Mouse (Mus musculus) forebrain, embryonic 11.5 days (tissue): ENCODE measurements around the gene Ddx49. TPM values are rescaled to one million over a fixed set of nuclear protein-coding genes. Genes with fewer than 3 reads are reported as not detected.

ENCODE experiments used
- ATAC-seq: fragments of 200-750 bp; cut with Nextera tagmentation; replicated peaks from 2 replicates; pipeline ENCODE4 v1.8.0; 2017; ENCODE audit warnings: moderate TSS enrichment; ENCODE audit not compliant: low FRiP score
- DNase-seq: peaks from one replicate; pipeline ENCODE4 v3.0.0-alpha.2; 2017; ENCODE audit warnings: low spot score
- H3K27ac ChIP-seq: fragments of 300-500 bp; sonication (generic); 2 replicates; pipeline ENCODE4 v1.5.1; 2014; ENCODE audit warnings: low read depth, low read length
- H3K27me3 ChIP-seq: fragments of 300-500 bp; sonication (generic); 2 replicates; pipeline ENCODE4 v1.6.1; 2014; ENCODE audit warnings: mild to moderate bottlenecking, low read length, mixed read lengths; ENCODE audit not compliant: control insufficient read depth, insufficient read depth
- H3K36me3 ChIP-seq: fragments of 300-500 bp; sonication (generic); 2 replicates; pipeline ENCODE4 v1.6.1; 2014; ENCODE audit warnings: mild to moderate bottlenecking, low read length, moderate library complexity, mixed read lengths; ENCODE audit not compliant: control insufficient read depth, insufficient read depth
- H3K4me1 ChIP-seq: fragments of 300-500 bp; sonication (generic); replicated peaks from 2 replicates; pipeline ENCODE4 v1.6.1; 2014; ENCODE audit warnings: low read length, mixed read lengths; ENCODE audit not compliant: control insufficient read depth, insufficient read depth
- H3K4me2 ChIP-seq: fragments of 300-500 bp; sonication (generic); 2 replicates; pipeline ENCODE4 v1.6.1; 2014; ENCODE audit warnings: low read depth, mild to moderate bottlenecking, low read length, moderate library complexity, mixed read lengths; ENCODE audit not compliant: severe bottlenecking
- H3K4me3 ChIP-seq: fragments of 300-500 bp; sonication (generic); 2 replicates; pipeline ENCODE4 v1.5.1; 2014; ENCODE audit warnings: low read depth, low read length
- H3K9ac ChIP-seq: fragments of 300-500 bp; sonication (generic); 2 replicates; pipeline ENCODE4 v1.6.1; 2014; ENCODE audit warnings: low read length
- H3K9me3 ChIP-seq: fragments of 300-500 bp; sonication (generic); 2 replicates; pipeline ENCODE4 v1.6.1; 2016; ENCODE audit warnings: low read length, mixed read lengths; ENCODE audit not compliant: control insufficient read depth
- WGBS: fragments of 180-500 bp; shearing (Covaris S2); extraction: QIAGEN DNeasy Blood & Tissue Kit; methylation state at CpG from one replicate; pipeline ENCODE4 v1.1.7; 2014; 5-methylcytosine and 5-hydroxymethylcytosine counted together
- polyA plus RNA-seq: library from polyadenylated mRNA; unstranded; fragments of >200 nt; fragmentation: Nextera tagmentation; extraction: Ambion mirVana; gene quantifications from 2 replicates; pipeline ENCODE4 v1.2.1, GENCODE M21; 2014

The Ddx49 gene
- polyA plus RNA-seq, 1 experiment from 2014 or later, result 54.4 TPM

DNA sequence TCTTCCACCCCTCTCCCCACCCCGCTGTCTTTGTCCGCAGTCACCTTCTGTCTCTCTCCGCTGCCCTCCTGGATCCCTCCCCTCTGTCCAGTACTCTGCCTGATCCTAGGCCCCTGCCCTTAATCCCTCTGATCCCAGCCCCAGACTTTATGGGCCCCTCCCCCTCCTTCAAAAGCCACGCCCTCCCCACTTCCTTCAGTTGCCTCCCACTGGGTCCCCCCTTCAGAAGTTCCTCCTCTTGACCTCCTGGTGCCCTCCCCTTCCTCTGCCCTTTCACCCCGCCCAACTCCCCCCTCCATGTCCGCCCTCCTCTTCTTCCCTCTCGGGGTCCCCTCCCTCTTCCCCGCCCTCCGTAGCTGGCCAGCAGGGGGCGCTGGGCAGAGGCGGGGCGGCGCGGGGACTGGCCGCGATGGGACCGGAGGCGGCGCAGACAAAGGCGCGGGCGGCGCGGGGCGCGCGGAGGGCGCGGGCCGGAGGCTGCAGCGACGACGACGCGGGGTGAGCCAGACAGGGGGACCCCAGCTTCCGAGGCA, 19.6 kb downstream of the Ddx49 start, which contains the start of gene Homer3:
Gene Homer3 (plus strand): TSS at position 225 of the 533 bp plus-strand sequence.
- peak within 1 kb of the TSS; percentile 78 for H3K4me2 ChIP-seq
- ATAC-seq, result peak; percentile 92
- H3K36me3 ChIP-seq, result peaks cover 25% of the 10 kb centered on the region
- H3K4me1 ChIP-seq, result 0 out of 2 replicates have a peak, but pooled peaks cover 3% of the 10 kb centered on the region
- H3K9ac ChIP-seq, result peak within 1 kb of the TSS; percentile 98
- no peaks in the 10 kb centered on the region for H3K27me3 ChIP-seq
- H3K4me3 ChIP-seq, result peak within 1 kb of the TSS; percentile 94
- peak; percentile 95 for DNase-seq
- WGBS, result under 1% methylated on average over 32 of the region's 36 CpGs
- H3K27ac ChIP-seq, result peak within 1 kb of the TSS; percentile 76
- H3K9me3 ChIP-seq, result peaks cover 2% of the 10 kb centered on the region; the same call in 1 of the 2 replicates

DNA sequence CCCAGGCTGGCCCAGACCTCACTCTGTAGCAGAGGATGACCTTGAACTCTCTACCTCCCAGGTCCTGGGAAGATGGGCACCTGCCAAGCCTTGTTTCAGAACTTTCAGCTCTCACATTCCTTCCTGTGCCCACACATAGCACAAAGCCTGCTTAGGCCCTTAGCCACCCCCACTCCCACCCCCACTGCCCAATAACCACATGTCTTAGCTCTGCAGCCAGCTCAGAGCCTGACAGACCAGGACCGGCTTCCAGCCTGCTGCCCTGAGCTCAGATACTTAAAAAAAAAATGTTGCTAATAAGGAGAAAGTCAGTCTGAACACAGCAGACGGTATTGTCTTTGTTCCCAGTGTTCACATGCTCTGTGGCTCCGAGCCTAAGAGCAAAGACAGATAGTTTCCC, 21.3 kb downstream of the Ddx49 start:
- H3K4me3 ChIP-seq, result no peak overlapping the region
- DNase-seq (no peak), ATAC-seq (no peak)
- no peak overlapping the region for H3K9ac ChIP-seq
- H3K36me3 ChIP-seq, result peaks cover 13% of the 10 kb centered on the region
- H3K27ac ChIP-seq, result no peak overlapping the region
- 39% methylated on average over 3 of the region's 3 CpGs for WGBS
- no peaks in the 10 kb centered on the region; the same call in 1 of the 2 replicates for H3K9me3 ChIP-seq
- H3K27me3 ChIP-seq, result no peaks in the 10 kb centered on the region
- 0 out of 2 replicates have a peak, but pooled peaks cover 3% of the 10 kb centered on the region for H3K4me1 ChIP-seq
- no peak overlapping the region for H3K4me2 ChIP-seq

DNA sequence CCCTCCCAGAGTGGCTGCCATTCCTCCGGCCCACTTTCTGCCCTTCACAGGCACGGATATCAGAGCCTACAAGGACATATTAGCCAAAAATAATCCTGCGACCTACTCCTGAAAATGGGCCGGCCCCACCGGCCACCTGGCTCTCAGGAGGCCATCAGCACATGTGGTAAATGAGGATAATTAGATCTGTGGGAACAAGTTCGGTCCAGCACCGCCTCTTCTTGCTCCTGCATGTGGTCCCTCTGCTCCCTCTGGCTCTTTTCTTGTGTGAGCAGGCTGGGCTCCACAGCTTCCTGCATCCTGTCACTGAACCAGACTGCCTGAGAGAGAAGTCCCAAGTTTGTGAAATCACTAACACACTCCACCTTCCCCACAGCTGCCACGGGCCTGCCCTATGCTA, 23.0 kb downstream of the Ddx49 start:
- H3K36me3 ChIP-seq, result no peaks in the 10 kb centered on the region
- DNase-seq (no peak), ATAC-seq (no peak)
- no peak overlapping the region for H3K27ac ChIP-seq
- H3K9ac ChIP-seq, result no peak overlapping the region
- no peak overlapping the region for H3K4me2 ChIP-seq
- WGBS, result 65% methylated on average over 8 of the region's 8 CpGs
- no peak overlapping the region for H3K4me3 ChIP-seq
- H3K27me3 ChIP-seq, result no peaks in the 10 kb centered on the region
- no peaks in the 10 kb centered on the region for H3K4me1 ChIP-seq
- no peaks in the 10 kb centered on the region for H3K9me3 ChIP-seq

DNA sequence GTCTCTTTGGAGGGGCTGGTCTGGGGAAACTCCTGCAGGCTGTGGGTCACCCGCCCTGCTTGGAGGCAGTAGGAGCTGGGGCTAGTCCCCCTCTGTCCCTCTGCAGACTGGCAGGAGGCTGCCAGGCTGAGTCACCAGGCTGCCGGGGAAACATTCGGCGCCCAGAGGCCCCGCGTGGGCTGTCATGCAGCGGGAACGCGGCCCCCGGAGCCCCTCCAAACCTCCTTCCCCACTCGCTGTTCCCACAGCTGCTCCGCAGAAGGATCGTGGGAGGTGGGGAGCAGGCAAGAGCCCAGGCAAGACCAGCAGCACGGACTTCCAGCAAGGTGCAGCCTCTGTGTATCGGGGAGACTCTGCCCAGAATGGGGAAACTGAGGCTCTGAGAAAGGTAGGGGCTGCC, 24.1 kb downstream of the Ddx49 start:
- Histone ChIP-seq H3K27me3 (no peaks in the 10 kb centered on the region), H3K9ac (no peak overlapping the region), H3K4me3 (no peak overlapping the region), H3K27ac (no peak overlapping the region), H3K4me2 (no peak overlapping the region), H3K4me1 (no peaks in the 10 kb centered on the region), H3K36me3 (no peaks in the 10 kb centered on the region), H3K9me3 (no peaks in the 10 kb centered on the region)
- no peak for ATAC-seq
- DNase-seq, result no peak
- WGBS, result 70% methylated on average over 15 of the region's 15 CpGs

DNA sequence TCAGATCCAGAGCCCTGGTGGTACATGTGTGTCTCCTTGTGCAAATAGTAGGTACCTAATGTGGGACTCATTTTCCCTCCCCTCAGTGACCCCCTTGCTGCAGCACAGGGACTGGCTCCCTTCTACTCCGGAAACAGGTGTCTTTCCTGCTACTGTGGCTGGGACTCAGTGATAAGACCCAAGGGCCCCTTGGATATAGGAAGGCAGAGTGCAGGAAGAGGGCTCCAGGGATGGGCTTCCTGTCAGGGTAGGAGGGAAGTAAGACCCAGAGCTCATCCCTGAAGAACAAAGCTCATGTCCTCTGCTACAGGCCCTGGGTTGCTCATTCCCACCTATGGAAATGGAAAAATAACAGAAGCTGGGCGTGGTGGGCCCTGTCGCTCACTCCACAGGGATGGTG, 25.8 kb downstream of the Ddx49 start:
- DNase-seq (no peak), ATAC-seq (no peak)
- WGBS, result 93% methylated on average over 3 of the region's 3 CpGs
- Histone ChIP-seq H3K27me3 (no peaks in the 10 kb centered on the region), H3K4me3 (no peak overlapping the region), H3K4me2 (no peak overlapping the region), H3K9me3 (no peaks in the 10 kb centered on the region), H3K27ac (no peak overlapping the region), H3K4me1 (no peaks in the 10 kb centered on the region), H3K9ac (no peak overlapping the region), H3K36me3 (no peaks in the 10 kb centered on the region)

DNA sequence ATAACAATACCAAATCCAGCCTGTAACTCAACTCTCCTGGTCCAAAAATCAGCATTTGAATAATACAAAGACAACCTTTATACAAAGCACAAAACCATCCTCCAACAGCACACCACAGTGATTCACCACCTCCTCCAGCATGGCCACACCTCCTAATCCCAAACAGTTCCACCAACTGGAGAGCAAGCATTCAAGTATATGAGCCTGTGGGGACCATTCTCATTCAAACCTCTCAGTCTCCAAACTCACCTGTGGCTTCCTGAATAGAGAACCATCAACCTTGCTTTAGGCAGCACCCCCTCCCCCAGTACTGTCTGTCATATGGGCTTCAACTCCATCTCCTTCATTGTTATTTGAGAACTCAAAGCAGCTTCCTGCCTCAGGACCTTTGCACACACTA, 27.9 kb downstream of the Ddx49 start:
- H3K27me3 ChIP-seq, result no peaks in the 10 kb centered on the region
- no peak overlapping the region for H3K4me2 ChIP-seq
- no peak overlapping the region for H3K4me3 ChIP-seq
- H3K27ac ChIP-seq, result no peak overlapping the region
- no peak for ATAC-seq
- no peaks in the 10 kb centered on the region for H3K4me1 ChIP-seq
- H3K9me3 ChIP-seq, result no peaks in the 10 kb centered on the region
- DNase-seq, result no peak
- no peaks in the 10 kb centered on the region for H3K36me3 ChIP-seq
- no peak overlapping the region for H3K9ac ChIP-seq

DNA sequence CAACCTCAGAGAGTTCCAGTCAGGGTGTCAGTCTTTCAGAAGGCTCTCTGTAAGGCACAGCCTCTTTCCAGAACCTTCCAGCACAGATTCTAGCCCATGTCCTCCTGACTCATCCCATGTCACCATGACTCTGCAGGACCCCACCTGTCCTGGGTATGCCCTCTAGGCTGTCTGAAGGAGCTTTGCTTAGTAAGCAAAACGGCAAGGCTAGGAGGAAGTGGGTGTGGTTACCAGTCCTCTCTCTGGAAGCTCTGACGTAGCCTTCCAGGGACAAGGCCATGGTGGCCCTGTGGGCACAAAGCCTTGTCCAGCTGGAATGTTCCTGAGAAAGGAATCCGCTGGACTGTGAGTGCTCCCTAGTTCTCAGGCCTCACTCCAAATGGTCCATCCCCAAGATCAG, 29.3 kb downstream of the Ddx49 start:
- Histone ChIP-seq H3K4me3 (no peak overlapping the region), H3K4me2 (no peak overlapping the region), H3K9me3 (no peaks in the 10 kb centered on the region), H3K27me3 (no peaks in the 10 kb centered on the region), H3K27ac (no peak overlapping the region), H3K36me3 (no peaks in the 10 kb centered on the region), H3K4me1 (peaks cover 5% of the 10 kb centered on the region; the same call in 1 of the 2 replicates), H3K9ac (no peak overlapping the region)
- DNase-seq, result no peak
- ATAC-seq, result no peak
- WGBS, result 74% methylated on average over 3 of the region's 3 CpGs

DNA sequence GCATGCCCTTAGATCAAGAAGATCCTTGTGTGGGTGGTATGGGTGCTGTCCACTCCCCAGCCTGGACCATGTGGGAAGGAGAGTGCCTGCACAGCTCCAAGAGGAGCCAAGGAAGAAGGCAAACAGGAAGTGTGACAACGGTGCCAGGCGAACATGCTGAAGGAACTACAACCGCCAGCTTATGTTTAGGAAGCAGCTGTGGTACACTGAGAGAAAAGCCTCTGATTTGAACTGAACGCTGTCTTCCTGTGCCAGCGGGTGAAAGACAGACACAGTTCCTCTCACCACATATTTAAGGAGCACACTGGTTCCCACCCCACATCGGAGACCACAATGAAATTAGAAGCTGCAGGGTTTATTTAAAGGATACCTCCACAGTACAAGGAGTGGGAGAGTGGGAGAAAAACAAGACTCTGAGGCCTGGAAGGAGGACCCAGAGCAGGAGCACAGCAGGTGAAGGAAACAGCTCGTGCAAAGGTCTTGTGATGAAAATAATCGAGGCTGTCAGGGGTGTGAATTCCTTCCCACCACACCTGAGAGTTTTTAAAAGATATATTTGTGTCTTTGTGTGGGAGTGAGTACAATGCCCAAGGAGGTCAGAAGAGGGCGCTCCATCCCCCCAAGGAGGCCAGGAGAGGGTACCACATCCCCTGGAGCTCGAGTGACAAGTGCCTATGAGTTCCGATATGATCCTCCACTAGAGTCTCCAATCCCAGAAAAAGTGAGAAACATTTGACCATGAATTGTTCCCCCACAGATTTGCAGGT, 33.3 kb downstream of the Ddx49 start:
- H3K9me3 ChIP-seq, result no peaks in the 10 kb centered on the region
- H3K27me3 ChIP-seq, result no peaks in the 10 kb centered on the region
- no peak overlapping the region for H3K27ac ChIP-seq
- peaks cover 6% of the 10 kb centered on the region for H3K36me3 ChIP-seq
- no peak overlapping the region for H3K4me3 ChIP-seq
- 60% methylated on average over 11 of the region's 11 CpGs for WGBS
- no peak overlapping the region for H3K4me2 ChIP-seq
- H3K4me1 ChIP-seq, result peaks cover 5% of the 10 kb centered on the region; the same call in 1 of the 2 replicates
- DNase-seq, result no peak
- H3K9ac ChIP-seq, result no peak overlapping the region
- ATAC-seq, result no peak

DNA sequence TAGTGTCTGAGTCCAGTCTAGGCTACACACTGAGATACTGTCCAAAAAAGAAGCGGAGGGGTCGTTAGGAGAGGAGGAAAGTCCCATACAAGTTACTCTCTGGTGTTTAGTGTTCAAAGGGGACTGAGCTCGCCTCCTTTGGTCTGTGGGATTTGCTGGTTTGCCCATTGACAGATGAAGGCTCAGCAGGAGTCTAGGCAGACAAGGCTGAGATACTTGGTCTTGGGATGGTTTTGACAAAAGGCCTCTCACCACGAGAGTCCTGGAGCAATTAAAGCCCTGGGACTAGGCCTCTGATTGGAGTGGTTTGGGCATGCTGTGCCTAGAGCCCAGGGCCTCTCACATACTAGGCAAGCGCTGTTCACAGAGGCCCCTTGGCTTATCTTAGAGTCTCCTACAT, 34.0 kb downstream of the Ddx49 start:
- WGBS, result 41% methylated on average over 5 of the region's 5 CpGs
- no peak overlapping the region for H3K4me3 ChIP-seq
- DNase-seq (no peak), ATAC-seq (no peak)
- no peak overlapping the region for H3K27ac ChIP-seq
- H3K9ac ChIP-seq, result no peak overlapping the region
- H3K4me1 ChIP-seq, result peaks cover 5% of the 10 kb centered on the region; the same call in 1 of the 2 replicates
- no peaks in the 10 kb centered on the region for H3K27me3 ChIP-seq
- no peak overlapping the region for H3K4me2 ChIP-seq
- H3K36me3 ChIP-seq, result peaks cover 10% of the 10 kb centered on the region
- H3K9me3 ChIP-seq, result no peaks in the 10 kb centered on the region
